In genomic region chr2:91912616-91913015, GRCm38 (mm10) we compare ENCODE assay signal across 31 mouse cellular contexts. TPM values are rescaled to one million over a fixed set of nuclear protein-coding genes. Genes with fewer than 3 reads are reported as not detected.
A peak's percentile ranks its signal among the peaks of the same experiment; 100 is the strongest.
DNase-seq lines count a peak whose midpoint lies in the region; ATAC-seq and TF ChIP-seq lines count a peak whose summit lies in the region.
"Had no signal": no experiment of that assay in that cellular context is flagged by ENCODE, and none has a peak within 500 bp of the region (broad histone marks: within the 10 kb centered on the region; RNA-seq: fewer than 3 reads in every experiment).

No protein-coding gene starts in this region.

- no peaks in the 10 kb centered on the region for H3K4me1 ChIP-seq in stomach, postnatal 0 days (replicated peaks; ENCODE audit: control insufficient read depth, insufficient read depth)
- no peaks in the 10 kb centered on the region for H3K4me1 ChIP-seq in midbrain, embryonic 10.5 days
- H3K4me1 ChIP-seq: embryonic facial prominence, embryonic 10.5 days; embryonic facial prominence, embryonic 12.5 days; forebrain, embryonic 13.5 days; forebrain, embryonic 15.5 days had no signal

- H3K27me3 ChIP-seq in stomach, postnatal 0 days (ENCODE audit: control insufficient read depth, insufficient read depth, low read length) = no peaks in the 10 kb centered on the region
- no peaks in the 10 kb centered on the region for H3K27me3 ChIP-seq in midbrain, embryonic 10.5 days (ENCODE audit: low read depth, poor library complexity, severe bottlenecking)
- H3K27me3 ChIP-seq: CH12.LX; embryonic facial prominence, embryonic 12.5 days; forebrain, embryonic 13.5 days; forebrain, embryonic 15.5 days; Patski had no signal

- 0 out of 2 replicates have a peak, but pooled peaks have one; percentile 11 for ATAC-seq in frontal cortex, adult (ENCODE audit: low TSS enrichment)
- peak; percentile 42 for ATAC-seq in megakaryocyte progenitor cell, adult 5-6 weeks (replicated peaks; ENCODE audit: poor library complexity)
- ATAC-seq in stomach, postnatal 0 days (ENCODE audit: low FRiP score, low TSS enrichment) = peak; percentile 72
- ATAC-seq: activated CD4-positive, CD25-positive, alpha-beta regulatory T cell, adult 4 months; CD4-positive, CD25-positive, alpha-beta regulatory T cell, adult 4 months; forebrain, embryonic 13.5 days; forebrain, embryonic 15.5 days; forebrain, postnatal 0 days; Patski had no signal

- DNase-seq in frontal cortex, postnatal 36 days (ENCODE audit: low spot score in 2 of 2) = no peak
- peak; percentile 27 for DNase-seq in brain, adult 2 months (ENCODE audit: low read depth, low spot score)
- DNase-seq in stomach, postnatal 0 days (ENCODE audit: low spot score) = peak; percentile 34
- no peak for DNase-seq in heart, postnatal 10 days
- no peak for DNase-seq in gastrocnemius, adult 8-10 months (ENCODE audit: low spot score in 2 of 2)
- DNase-seq in midbrain, embryonic 10.5 days (ENCODE audit: low spot score) = no peak
- DNase-seq: adrenal gland, adult 8-10 months; adrenal gland, postnatal 14 days; adrenal gland, postnatal 36 days; B cell, adult 2 months; cerebellum, adult 11 months; cerebellum, adult 18-20 months; cerebellum, adult 8-10 months; cerebellum, adult 9-11 months; cerebellum, postnatal 14 days; cerebellum, postnatal 36 days; forebrain, postnatal 0 days had no signal

- WGBS in stomach, postnatal 0 days = 51% methylated on average over 3 of the region's 3 CpGs
- WGBS in midbrain, embryonic 10.5 days = 79% methylated on average over 3 of the region's 3 CpGs

- no peak overlapping the region for H3K9ac ChIP-seq in stomach, postnatal 0 days (ENCODE audit: low read length)
- H3K9ac ChIP-seq: embryonic facial prominence, embryonic 12.5 days; forebrain, embryonic 13.5 days; forebrain, embryonic 15.5 days; forebrain, postnatal 0 days had no signal

- no peak overlapping the region for H3K27ac ChIP-seq in stomach, postnatal 0 days (replicated peaks)
- H3K27ac ChIP-seq in midbrain, embryonic 10.5 days (replicated peaks) = no peak overlapping the region
- H3K27ac ChIP-seq: embryonic facial prominence, embryonic 10.5 days; embryonic facial prominence, embryonic 12.5 days; forebrain, embryonic 13.5 days; forebrain, embryonic 15.5 days had no signal

- no peak overlapping the region for H3K4me3 ChIP-seq in stomach, postnatal 0 days (ENCODE audit: low read depth, low read length)
- H3K4me3 ChIP-seq in midbrain, embryonic 10.5 days = no peak overlapping the region
- H3K4me3 ChIP-seq: embryonic facial prominence, embryonic 10.5 days; embryonic facial prominence, embryonic 12.5 days; forebrain, embryonic 13.5 days; forebrain, embryonic 15.5 days had no signal

- no peak for TF ChIP-seq CTCF in stomach, postnatal 0 days (IDR thresholded peaks at IDR 0.05; ENCODE audit: low read depth)

- H3K36me3 ChIP-seq in stomach, postnatal 0 days (ENCODE audit: control insufficient read depth, insufficient read depth, low read length) = peaks cover 19% of the 10 kb centered on the region
- H3K36me3 ChIP-seq in midbrain, embryonic 10.5 days = peaks cover 97% of the 10 kb centered on the region

- TF ChIP-seq EP300 in stomach, postnatal 0 days (optimal IDR thresholded peaks at IDR 0.05) = no peak

- H3K9me3 ChIP-seq in stomach, postnatal 0 days (ENCODE audit: control insufficient read depth, low read length) = no peaks in the 10 kb centered on the region
- no peaks in the 10 kb centered on the region for H3K9me3 ChIP-seq in midbrain, embryonic 10.5 days (replicated peaks)
- H3K9me3 ChIP-seq: embryonic facial prominence, embryonic 10.5 days; embryonic facial prominence, embryonic 12.5 days; forebrain, embryonic 13.5 days; forebrain, embryonic 15.5 days; G1E had no signal

- no peak overlapping the region for H3K4me2 ChIP-seq in stomach, postnatal 0 days (replicated peaks; ENCODE audit: low read depth)
- H3K4me2 ChIP-seq: embryonic facial prominence, embryonic 12.5 days; forebrain, embryonic 13.5 days; forebrain, embryonic 15.5 days had no signal

- intact Hi-C loops in heart, postnatal 10 days (cut with DNase I) = no loop called here

RNA-seq across cellular contexts. Expression of gene Chrm4, which starts 14.4 kb away (rescaled TPM):
- total RNA-seq in megakaryocyte progenitor cell, adult 5-6 weeks (2015) = 0.17 TPM in 2 replicates
- total RNA-seq in megakaryocyte progenitor cell, adult 5-6 weeks (2017) = 0.17 TPM in 1 of 2 replicates, not detected in the other
- 0.08 and 0.16 TPM in 2 replicates for polyA plus RNA-seq in stomach, postnatal 0 days (2015; fragmentation: Nextera tagmentation; extraction: Ambion mirVana)
- under 1 TPM in 1 of 2 experiments, not detected in 1; 0.17 TPM for total RNA-seq in heart, postnatal 10 days (2021)
- total RNA-seq in gastrocnemius, adult 8-10 months (2022) = not detected
- polyA plus RNA-seq in midbrain, embryonic 10.5 days (2016; fragmentation: Nextera tagmentation; extraction: Ambion mirVana) = 0.81 and 1.0 TPM in 2 replicates
- polyA plus RNA-seq: G1E, Patski had no signal

RNA-seq across cellular contexts. Expression of gene Mdk, which starts 19.5 kb away (rescaled TPM):
- 0.32 and 0.86 TPM in 2 replicates for total RNA-seq in megakaryocyte progenitor cell, adult 5-6 weeks (2015)
- total RNA-seq in megakaryocyte progenitor cell, adult 5-6 weeks (2017) = 0.12 and 0.30 TPM in 2 replicates
- polyA plus RNA-seq in stomach, postnatal 0 days (2015; fragmentation: Nextera tagmentation; extraction: Ambion mirVana) = 157 and 170 TPM in 2 replicates
- 10 to 100 TPM; 51.5 to 56.1 TPM for total RNA-seq in heart, postnatal 10 days (2021)
- total RNA-seq in gastrocnemius, adult 8-10 months (2022) = under 1 TPM in 3 of 4 experiments, not detected in 1; 0.44 to 0.46 (median 0.45) TPM
- polyA plus RNA-seq in midbrain, embryonic 10.5 days (2016; fragmentation: Nextera tagmentation; extraction: Ambion mirVana) = 1,290 and 1,659 TPM in 2 replicates

RNA-seq across cellular contexts. Expression of gene Gm9821, which starts 32.9 kb away (rescaled TPM):
- total RNA-seq in megakaryocyte progenitor cell, adult 5-6 weeks (2015) = not detected in 2 replicates
- total RNA-seq in megakaryocyte progenitor cell, adult 5-6 weeks (2017) = 0.21 and 0.95 TPM in 2 replicates
- polyA plus RNA-seq in stomach, postnatal 0 days (2015; fragmentation: Nextera tagmentation; extraction: Ambion mirVana) = 0.13 and 0.15 TPM in 2 replicates
- not detected for total RNA-seq in heart, postnatal 10 days (2021)
- not detected for total RNA-seq in gastrocnemius, adult 8-10 months (2022)
- 0.12 and 0.19 TPM in 2 replicates for polyA plus RNA-seq in midbrain, embryonic 10.5 days (2016; fragmentation: Nextera tagmentation; extraction: Ambion mirVana)
- total RNA-seq: adrenal gland, adult 18-20 months; adrenal gland, adult 8-10 months; adrenal gland, postnatal 14 days; adrenal gland, postnatal 36 days; forebrain, postnatal 0 days had no signal
- polyA plus RNA-seq: brain, embryonic 14.5 days; cortical plate, adult 2 months; forebrain, postnatal 0 days had no signal

Comparison
In these comparisons a context has a peak if more than half of its experiments do, and no peak if none do; other contexts are left out.
1. ATAC-seq: peak in every context shown above with its lines; median percentile 72 in stomach, postnatal 0 days; 42 in megakaryocyte progenitor cell, adult 5-6 weeks; 11 in frontal cortex, adult.
2. DNase-seq: peak in brain, adult 2 months (single experiment) and stomach, postnatal 0 days (single experiment); none in frontal cortex, postnatal 36 days (0 of 2), heart, postnatal 10 days (0 of 2), gastrocnemius, adult 8-10 months (0 of 2) and midbrain, embryonic 10.5 days (single experiment).
3. RNA of gene Mdk, which starts 19.5 kb away (total RNA-seq): 51.5 to 56.1 TPM in heart, postnatal 10 days; 0.12 to 0.86 TPM in megakaryocyte progenitor cell, adult 5-6 weeks and 0.44 to 0.46 TPM in gastrocnemius, adult 8-10 months; every median in the first group is over 10 times any median in the second.